Mouse (Mus musculus): ENCODE data around the gene Usp16. TPM values are rescaled to one million over a fixed set of nuclear protein-coding genes. Genes with fewer than 3 reads are reported as not detected.
"Not testable (repeated sequence)": the region's sequence is repeated elsewhere in the genome, so short reads cannot be mapped to it uniquely, and the experiment has no call there.

The Usp16 gene
- total RNA-seq, 1 experiment from 2014 or later: 72.4 TPM

- DNase-seq: no peak
Measured at GRCm38 (mm10) chr16:87486739-87487138, 32.2 kb downstream of the Usp16 start.

- DNase-seq: no peak
Measured at GRCm38 (mm10) chr16:87488605-87489004, 34.1 kb downstream of the Usp16 start.

- DNase-seq: not testable (repeated sequence)
Measured at GRCm38 (mm10) chr16:87492191-87492792, 37.8 kb downstream of the Usp16 start.

GRCm38 (mm10) chr16:87494955-87495655 lies 40.6 kb downstream of the Usp16 start:
- no peak for DNase-seq

- DNase-seq: peak; percentile 97
Measured at GRCm38 (mm10) chr16:87495716-87496447, 41.4 kb downstream of the Usp16 start, which contains the start of gene Cct8. Cct8 (minus strand) TSS chr16:87495873.

GRCm38 (mm10) chr16:87496728-87497127 lies 42.2 kb downstream of the Usp16 start:
- no peak for DNase-seq

GRCm38 (mm10) chr16:87497171-87497570 lies 42.7 kb downstream of the Usp16 start:
- no peak for DNase-seq

- no peak for DNase-seq
Measured at GRCm38 (mm10) chr16:87499556-87499955, 45.1 kb downstream of the Usp16 start.

GRCm38 (mm10) chr16:87501304-87502078 lies 47.0 kb downstream of the Usp16 start:
- peak; percentile 10 for DNase-seq

- no peak for DNase-seq
Measured at GRCm38 (mm10) chr16:87511706-87512105, 57.2 kb downstream of the Usp16 start.

GRCm38 (mm10) chr16:87512331-87512730 lies 57.8 kb downstream of the Usp16 start:
- no peak for DNase-seq

GRCm38 (mm10) chr16:87524228-87524627 lies 69.7 kb downstream of the Usp16 start:
- no peak for DNase-seq

- DNase-seq: no peak
Measured at GRCm38 (mm10) chr16:87527553-87528249, 73.2 kb downstream of the Usp16 start.

- no peak for DNase-seq
Measured at GRCm38 (mm10) chr16:87528755-87529154, 74.3 kb downstream of the Usp16 start.

Other genes starting within 250 kb of the Usp16 start
- gene N6amt1, start 100.5 kb upstream of the Usp16 start, total RNA-seq (2021): 24.4 and 26.9 TPM in 2 replicates
- 32.9 and 38.9 TPM in 2 replicates for gene Ltn1, start 22.1 kb upstream of the Usp16 start, total RNA-seq (2021)
- gene Rwdd2b, start 14.1 kb upstream of the Usp16 start, total RNA-seq (2021): 6.9 and 8.8 TPM in 2 replicates
- 203 and 229 TPM in 2 replicates for gene Cct8, start 41.2 kb downstream of the Usp16 start, total RNA-seq (2021)
- gene Map3k7cl, start 98.6 kb downstream of the Usp16 start, total RNA-seq (2021): 0.57 and 0.82 TPM in 2 replicates
- 24.6 and 30.1 TPM in 2 replicates for gene Bach1, start 244.2 kb downstream of the Usp16 start, total RNA-seq (2021)

Data from adrenal gland, postnatal 25 days (tissue).